Mouse (Mus musculus) right cerebral cortex, postnatal 4 days (tissue): ENCODE results near the gene Atxn1l.

Source experiments
- DNase-seq: peaks from one replicate; pipeline ENCODE4 v3.0.0-alpha.2; 2022

Atxn1l gene

DNA sequence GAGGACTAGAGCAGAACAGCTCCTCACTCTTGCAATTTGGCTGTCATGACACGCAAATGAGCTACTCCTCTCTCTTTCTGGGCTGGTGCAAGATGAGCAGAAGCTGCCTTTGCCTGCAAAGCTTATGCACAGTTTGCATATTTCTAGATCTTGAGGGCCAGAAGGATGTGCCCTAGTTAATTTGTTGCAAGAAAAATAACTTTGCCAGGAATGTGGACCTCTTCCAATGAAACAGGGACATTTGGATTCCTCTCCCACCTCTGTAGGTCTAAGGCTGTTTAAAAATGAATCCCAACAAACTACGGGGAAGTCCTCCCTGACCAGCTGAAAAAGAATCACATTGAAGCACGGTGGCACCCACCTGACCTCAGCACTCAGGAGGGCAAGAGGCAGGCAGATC is 12.4 kb downstream of the Atxn1l start:
- no peak for DNase-seq

DNA sequence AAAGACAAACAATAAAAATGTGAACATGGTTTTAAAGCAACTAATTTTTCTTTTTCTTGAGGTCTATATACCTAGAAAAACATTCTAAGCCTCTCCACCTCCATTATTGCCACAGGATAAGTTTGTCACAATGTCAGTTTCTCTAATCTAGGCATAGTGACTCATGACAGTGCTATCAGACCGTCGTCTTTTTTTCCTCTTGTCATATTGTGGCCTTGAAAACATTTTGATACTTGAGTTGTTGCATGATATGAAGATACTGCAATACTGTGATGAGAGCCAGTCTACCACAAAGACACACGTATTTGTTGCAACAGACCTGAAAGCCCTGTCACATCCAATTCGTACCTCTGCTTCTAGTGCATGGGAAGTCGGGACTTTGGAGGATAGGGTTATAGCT is 22.6 kb downstream of the Atxn1l start:
- DNase-seq: no peak

- DNase-seq: no peak
Observed at GRCm38 (mm10) chr8:109712521-109712920, 25.0 kb downstream of the Atxn1l start.

GRCm38 (mm10) chr8:109707921-109708320 is 29.6 kb downstream of the Atxn1l start:
- no peak for DNase-seq

DNA sequence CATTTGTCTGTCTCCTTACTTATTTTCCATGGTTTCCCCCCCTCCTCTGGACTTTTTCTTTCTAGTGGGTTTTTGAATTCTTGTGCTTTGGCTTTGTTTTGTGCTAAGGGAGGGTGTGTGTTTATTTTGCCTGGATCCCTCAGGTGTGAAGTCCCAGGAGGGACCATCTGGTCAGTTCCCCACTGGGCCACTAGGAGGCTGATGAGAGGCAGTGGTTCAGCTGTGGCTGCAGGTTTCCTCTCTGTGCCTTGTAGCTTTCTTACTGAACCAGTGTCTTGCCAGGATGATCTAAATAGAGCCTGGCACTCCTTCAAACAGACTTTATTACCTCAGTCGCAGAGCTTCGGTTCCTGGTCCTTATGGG is 30.7 kb downstream of the Atxn1l start:
- peak; percentile 67 for DNase-seq

GRCm38 (mm10) chr8:109706076-109706873 is 31.3 kb downstream of the Atxn1l start:
- DNase-seq: peak; percentile 30

DNA sequence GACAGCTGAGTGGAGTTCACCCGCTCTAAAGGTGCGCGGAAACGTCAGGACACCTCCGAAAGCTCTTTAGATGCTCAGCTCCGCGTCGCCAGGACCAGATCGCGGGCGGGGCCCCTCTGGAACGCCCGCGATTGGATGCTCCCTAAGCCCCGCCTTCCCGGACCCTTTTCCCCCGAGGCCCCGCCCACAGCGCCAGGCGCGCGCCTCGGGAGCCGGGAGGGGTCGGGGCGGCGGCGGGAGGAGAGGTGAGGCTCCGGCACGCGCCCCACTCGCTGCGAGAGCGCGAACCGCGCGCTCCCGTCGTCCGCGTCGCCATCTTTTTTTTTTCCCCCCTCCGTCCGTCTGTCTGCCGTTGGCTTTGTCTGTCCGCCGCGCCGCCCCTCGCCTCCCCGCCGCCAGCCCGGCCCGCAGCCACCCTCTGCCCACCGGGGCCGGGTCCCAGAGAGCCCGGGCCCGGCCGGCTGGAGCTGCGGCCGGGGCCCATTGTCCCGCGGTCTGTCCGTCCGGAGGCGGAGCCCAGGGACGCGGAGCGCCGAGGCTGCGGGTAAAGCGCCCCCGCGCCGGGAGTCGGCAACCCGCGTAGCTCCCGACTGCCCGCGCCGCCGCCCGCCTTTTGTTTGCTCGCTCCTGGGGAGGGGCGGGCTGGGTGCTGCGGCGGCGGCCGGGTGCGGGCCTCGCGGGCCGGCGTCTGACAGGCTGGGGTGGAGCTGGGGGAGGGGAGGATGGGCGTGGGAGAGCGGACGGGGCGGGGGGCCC is 32.0 kb downstream of the Atxn1l start, which contains the start of gene Zfp821:
Zfp821 (plus strand) TSS at position 227 of the 756 bp plus-strand sequence.
- peak; percentile 95 for DNase-seq

GRCm38 (mm10) chr8:109704565-109705319 is 32.8 kb downstream of the Atxn1l start:
- no peak for DNase-seq

GRCm38 (mm10) chr8:109698477-109698876 is 39.1 kb downstream of the Atxn1l start:
- DNase-seq: no peak

DNA sequence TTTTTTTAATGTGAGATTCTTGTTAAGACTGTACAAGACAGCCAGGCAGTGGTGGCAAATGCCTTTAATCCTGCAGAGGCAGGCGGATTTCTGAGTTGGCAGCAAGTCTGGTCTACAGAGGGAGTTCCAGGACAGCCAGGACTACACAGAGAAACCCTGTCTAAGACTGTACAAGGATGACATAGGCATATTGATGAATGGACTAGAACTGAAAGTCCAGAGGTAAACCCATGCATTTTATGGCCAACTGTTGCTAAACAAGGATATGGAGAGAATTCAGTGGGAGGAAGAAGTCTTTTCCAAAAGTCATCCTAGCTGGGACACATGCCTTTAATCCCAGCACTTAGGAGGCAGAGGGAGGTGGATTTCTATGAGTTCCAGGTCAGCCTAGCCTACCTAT is 39.8 kb downstream of the Atxn1l start:
- no peak for DNase-seq

DNA sequence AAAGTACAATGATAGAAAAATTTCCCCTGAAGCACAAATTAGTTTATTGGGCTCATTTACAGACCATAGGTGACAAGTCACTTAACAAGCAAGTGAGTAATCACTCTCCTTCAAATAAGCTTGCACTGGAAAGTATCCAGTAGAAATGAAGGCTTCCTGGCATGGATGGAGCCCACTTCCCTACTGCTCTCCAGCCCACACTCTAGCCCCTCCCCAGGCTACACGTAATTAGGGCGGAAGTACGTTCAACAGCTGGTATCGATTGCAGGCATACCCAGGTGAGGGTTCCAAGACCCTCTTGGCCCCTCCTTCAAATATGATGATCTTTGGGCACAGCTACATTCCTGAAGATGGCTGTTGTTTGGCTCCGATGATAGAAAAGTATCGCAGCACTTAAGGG is 43.4 kb downstream of the Atxn1l start:
- DNase-seq: no peak

DNA sequence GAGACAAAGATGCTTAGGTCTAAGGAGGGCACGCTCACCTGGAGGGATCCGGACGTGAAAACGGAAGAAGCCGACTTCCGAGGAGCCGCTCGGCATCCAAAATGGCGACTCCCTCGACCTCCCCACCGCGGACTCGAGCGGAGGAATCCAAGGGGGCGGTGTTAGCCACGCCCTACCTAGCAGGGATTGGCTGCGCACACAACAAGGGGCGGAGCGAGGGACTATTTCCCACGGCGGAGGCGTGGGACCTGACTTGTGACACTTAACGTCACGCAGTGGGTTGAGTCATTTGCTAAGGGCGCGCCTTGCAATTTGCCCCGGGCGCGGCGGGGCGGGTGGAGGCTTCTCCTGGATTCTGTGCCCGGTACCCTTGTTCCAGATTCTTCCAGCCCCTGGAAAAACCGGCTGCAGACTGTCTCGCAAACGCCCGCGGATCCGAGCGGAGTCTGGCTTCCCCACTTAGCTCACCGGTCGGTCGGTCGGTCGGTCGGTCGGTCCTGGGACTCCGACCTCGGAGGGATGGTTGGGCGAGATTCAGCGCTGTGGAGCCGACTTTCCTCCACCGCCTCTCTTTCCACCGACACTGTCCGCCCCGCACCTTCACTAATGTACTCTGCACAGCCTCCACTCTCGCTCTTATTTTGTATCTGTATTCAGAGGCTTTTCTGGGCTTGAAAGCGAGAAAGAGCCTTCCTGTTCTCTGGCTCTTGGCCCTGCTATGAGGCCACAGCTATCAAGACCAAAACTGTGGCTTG is 44.2 kb downstream of the Atxn1l start, which contains the start of gene Ist1:
Ist1 (minus strand) TSS at position 115 of the 755 bp plus-strand sequence.
- DNase-seq: peak; percentile 98

DNA sequence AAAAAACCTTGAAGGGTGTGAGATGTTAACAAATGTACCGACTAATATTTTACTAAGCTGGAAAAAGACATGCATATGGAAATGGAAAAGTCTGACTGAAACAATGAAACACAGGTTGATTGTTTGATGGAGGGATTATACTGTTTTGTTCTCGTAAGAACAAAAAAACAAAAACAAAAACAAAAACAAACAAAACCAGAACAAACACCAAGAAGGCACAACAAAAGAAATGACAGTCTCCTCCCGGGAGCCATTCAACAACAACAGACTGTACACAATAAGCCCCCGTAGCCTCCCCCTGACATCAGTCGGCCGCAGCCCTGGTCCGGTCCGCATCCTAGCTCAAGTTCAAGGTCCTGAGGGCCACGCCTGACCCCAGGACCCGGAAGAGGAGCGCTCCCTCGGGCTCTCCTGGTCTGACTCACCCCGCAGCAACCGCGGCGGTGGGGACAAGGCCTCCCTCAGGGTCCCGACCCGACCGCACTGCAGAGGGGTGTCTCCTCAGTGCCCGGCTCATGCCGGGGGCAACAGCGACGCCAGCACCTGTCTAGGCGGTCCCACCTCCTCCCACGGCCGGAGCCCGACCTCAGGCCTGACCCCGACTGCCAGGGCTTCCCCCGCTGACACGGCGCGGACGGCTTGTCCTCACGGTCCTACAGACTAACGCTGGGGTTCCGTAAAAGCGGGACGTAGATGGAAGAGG is 44.9 kb downstream of the Atxn1l start:
- no peak for DNase-seq

DNA sequence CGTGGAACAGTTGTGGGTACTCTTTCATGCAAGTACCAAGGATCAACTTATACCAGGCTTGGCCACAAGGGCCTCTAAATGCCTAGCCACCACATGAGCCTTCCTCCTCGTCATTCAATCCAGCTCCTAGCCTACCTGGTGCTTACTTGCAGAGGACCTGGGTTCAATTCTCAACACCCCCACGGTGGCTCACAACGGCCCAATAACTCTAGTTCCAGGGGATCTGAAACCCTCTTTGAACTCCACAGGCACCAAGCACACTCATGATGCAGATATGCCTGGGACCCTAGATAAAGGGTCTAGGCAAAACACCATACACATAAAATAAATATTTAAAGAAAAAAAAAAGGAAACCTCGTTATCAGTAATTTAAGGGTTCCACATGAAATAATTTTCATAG is 45.8 kb downstream of the Atxn1l start:
- no peak for DNase-seq

GRCm38 (mm10) chr8:109687248-109687647 is 50.3 kb downstream of the Atxn1l start:
- DNase-seq: no peak

DNA sequence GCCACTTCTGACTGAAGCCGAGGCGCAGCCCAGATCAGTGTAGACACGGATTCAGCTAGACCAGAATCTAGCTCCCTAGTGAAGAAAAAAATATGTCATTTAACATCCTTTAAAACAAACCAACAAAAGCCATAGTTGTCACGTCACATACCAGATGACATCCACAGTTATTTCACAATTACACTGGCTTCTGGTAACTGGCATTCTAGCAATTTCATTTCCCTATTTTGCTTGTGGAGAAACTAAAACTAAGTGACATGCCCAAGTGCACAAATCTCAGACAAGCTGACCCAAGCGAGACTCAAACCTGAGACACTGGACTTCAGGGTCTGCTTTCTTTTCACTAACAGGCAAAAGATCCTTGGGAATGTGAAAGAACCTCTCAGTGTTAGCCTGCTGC is 55.4 kb downstream of the Atxn1l start:
- DNase-seq: no peak

DNA sequence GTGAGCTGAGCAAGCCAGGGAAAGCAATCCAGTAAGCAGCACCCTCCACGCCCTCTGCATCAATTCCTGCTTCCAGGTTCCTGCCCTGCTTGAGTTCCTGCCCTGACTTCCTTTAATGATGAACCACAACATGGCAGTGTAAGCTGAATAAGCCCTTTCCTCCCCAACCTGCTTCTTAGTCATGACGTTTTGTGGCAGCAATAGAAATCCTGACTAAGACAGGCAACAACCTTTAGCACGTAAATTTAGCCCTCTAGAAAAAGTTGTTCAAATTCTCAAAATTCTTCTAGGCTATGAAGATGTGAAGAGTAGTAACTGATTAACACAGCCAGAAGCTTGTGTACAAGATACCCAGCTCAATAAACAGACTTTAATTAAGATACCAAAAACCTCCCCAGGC is 56.0 kb downstream of the Atxn1l start:
- DNase-seq: no peak
